Mouse (Mus musculus) kidney, postnatal 14 days (tissue): ENCODE data around the gene Surf6.
"Not testable (repeated sequence)": the region's sequence is repeated elsewhere in the genome, so short reads cannot be mapped to it uniquely, and the experiment has no call there.

Source experiments
- DNase-seq: peaks from one replicate; pipeline ENCODE4 v3.0.0; 2022; ENCODE audit warnings: mixed read lengths

Gene Surf6

DNA sequence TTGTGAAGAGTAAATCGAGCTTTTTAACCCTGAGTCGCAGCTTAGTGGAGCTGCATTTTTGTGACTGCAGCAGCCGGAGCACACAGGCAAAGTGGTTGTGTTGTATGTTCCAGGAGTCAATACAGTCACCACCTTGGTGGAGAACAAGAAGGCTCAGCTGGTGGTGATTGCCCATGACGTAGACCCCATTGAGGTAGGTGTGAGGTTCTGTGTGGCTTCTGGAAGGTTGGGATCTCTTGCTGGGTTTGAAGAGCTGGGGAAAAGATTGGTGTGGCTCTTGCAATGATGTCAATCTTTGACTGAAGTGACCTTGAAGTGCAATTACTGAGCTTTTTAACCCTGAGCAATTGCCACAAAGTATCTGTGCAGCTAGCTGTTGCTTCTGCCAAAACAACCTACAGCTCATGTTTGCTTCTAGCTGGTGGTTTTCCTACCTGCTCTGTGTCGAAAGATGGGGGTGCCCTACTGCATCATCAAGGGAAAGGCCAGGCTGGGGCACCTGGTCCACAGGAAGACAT, 9.6 kb upstream of the Surf6 start:
- DNase-seq, result no peak

DNA sequence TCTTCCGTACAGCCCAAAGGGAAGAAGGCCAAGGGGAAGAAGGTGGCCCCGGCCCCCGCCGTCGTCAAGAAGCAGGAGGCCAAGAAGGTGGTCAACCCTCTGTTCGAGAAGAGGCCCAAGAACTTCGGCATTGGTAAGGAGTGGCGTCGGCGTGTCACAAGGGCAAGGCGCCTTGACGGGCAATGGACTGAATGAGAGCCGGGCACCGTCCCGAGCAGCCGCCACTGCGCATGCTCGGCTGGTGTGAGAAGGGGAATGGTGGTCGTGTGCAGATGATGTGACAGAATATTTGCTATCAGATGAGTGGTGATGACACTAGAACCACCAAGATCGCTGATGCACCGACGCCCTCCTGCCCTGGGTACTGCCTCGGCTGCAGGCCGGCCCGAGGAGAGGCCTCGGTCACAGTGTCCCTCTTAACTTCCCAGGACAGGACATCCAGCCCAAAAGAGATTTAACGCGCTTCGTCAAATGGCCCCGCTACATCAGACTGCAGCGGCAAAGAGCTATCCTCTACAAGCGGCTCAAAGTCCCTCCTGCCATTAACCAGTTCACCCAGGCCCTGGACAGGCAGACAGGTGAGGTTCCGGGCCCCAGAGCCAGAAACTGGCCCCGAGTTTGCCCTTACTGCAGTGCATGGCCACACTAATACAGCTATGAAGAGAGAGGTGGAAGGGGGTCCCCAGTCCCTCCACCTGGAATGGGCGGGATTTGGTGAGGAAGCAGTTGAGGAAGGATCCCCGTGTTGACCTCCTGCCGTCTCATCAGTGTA, 8.5 kb upstream of the Surf6 start:
- no peak for DNase-seq

DNA sequence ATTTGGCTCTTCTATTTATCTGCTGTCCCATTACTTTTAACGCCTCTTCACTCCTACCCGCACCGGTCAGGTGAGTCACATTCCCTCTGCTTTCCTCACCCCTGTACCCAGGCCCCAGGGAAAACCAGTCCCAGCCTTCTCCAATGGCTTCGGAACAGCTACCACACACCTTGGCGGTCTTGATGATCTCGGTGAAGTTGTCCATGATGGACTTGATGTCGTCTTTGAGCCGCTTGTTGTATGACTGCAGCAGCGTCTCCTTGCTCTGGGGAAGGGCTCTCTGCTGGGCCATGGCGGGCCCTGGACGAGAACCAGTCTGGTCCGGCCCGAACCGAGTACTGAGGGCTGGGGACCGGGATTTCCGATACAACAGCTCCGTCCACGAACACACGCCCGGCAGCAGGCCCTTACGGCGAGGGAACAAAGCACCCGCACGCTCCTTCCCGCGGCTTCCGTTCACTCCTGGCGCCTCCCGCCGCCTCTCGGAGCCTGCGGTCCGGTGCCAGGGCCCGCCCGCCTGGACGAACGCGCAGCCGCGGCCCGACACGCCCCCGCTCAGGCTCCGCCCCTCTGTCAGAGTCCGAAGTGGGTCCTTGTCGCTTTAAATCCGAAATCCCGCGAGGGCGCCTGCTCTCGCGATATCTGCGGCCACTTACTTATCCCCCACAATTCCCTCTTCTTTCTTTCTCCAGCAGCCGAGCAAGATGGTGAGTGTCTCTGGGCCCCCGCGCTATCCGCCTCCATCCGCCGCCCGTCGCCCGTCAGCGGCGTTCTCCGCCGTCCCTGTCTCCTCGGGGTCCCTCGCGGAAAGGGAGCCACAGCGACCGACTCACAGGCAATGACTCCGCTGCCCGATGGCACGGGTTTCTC, 7.7 kb upstream of the Surf6 start, which contains the start of the genes Med22 and Rpl7a:
TSS of gene Med22 (minus strand) at position 554 of the 870 bp plus-strand sequence.
TSS of gene Rpl7a (plus strand) at position 641 of the 870 bp plus-strand sequence.
- DNase-seq, result peak; percentile 100

DNA sequence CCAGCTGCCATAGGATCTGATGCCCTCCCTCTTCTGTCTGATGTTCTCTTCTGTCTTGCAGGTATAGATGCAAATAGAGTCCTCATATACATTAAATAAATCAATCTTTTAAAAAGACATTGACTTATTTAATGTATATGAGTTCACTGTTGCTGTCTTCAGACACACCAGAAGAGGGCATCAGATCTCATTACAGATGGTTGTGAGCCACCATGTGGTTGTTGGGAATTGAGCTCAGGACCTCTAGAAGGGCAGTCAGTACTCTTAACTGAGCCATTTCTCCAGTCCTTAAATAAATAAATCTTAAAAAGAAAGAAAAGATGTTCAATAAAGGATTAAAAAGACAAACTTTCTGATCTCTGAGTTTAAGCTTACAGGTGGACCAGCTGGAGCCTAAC, 6.7 kb upstream of the Surf6 start:
- no peak for DNase-seq

DNA sequence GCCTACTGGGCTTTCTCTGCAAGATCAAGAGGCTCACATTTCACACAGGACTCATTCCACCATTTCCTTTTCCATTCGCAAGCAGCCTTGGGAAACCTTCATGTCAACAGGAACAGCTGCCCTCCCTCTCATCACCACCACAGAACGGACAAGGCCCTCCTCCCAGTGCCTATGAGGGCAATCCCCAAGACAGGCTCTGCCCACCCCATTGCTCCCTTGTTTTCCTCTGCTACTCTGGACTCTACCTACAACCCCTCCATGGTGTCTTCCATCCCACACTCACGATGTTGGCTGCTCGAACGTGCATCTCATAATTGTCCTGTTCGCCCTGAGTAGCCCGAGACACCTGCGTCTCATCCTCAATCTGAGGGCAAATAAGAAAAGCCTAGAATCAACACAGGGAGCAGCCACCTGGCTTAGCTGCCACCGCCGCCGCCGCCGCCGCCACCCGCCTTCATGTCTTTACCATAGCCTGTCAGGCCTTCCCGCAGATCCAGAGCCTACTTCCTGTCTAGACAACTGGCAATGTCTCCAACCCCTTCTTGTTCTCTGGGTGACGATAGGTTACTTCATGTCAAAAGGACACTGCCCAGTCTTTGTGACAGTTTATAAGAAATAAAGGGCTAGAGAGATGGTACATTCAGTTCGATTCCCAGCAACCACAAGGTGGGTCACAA, 6.2 kb upstream of the Surf6 start:
- DNase-seq, result no peak

DNA sequence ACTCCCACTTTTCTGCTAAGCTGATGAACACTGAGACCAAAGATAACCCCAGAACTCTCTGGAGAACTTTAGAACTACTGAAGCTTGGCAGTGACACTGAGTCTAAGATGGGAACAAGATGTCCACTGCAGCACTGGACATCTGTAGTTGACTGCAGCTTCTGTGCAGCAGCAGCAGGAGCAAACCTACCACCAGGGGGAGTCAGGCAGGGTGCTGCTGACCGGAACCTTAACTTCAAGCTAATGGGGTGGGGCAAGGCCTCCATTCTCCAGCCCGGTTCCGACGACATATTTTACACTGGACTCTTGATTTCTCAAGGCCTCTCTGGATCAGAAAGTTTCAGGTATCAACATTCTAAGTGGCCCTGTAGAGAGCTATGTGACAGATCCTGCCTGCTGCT, 4.4 kb upstream of the Surf6 start:
- DNase-seq, result peak; percentile 64

DNA sequence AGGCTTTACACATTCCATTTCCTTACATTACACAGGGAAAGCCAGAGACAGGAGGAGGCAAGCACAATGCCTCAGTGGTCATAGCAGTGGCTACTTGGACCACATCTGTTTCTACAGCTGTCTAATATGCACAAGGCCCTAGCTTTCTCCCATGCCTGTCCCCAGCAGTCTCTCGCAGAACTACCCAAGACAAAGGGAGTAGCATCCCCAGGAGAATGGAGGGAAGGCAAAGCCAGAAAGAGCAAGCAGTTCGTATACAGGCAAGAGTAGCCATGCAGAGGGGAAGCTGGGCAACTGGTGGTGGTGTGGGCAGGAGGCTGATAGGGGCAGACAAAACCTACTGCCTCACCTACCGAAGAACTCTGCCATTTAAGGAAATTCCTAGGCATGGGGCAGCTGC, 3.8 kb upstream of the Surf6 start:
- no peak for DNase-seq

DNA sequence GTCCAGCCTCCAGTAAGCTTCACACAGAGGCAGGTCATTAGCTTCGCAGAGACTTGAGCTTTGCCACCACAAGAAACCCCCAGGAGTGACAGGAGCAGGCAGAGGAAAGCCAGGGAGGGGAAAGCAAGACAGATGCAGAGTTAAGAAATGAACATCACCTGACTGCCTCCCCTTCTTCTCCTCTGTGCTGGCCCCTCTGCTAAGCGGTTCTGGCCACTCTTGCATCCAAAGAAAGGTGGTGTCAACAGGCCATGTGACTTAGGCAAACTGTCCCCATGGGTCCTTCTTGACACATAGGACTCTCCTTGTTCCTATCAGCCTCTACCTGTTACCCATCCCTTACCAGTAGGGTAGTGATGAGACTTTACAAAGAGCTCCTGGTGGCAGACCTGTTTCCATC, 3.3 kb upstream of the Surf6 start:
- DNase-seq, result no peak

DNA sequence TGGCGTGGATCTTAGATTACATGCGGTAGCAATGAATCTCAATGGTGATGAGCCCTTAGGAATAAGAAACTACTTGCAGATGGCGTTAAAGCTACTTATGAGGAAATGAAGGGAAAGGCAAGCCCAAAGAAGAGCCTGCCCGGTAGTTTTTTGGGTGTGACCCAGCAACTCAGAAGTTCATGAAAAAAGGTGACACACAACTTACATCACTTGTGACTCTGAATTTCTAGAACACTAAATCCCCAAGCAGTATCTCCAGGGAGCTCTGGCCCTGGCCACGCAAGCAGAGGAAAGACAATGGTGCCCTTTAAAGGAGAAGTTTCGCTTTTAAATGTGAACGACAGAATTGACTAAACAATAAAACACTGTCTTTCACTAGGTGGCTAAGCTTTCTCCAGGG, 632 bp upstream of the Surf6 start:
- no peak for DNase-seq

DNA sequence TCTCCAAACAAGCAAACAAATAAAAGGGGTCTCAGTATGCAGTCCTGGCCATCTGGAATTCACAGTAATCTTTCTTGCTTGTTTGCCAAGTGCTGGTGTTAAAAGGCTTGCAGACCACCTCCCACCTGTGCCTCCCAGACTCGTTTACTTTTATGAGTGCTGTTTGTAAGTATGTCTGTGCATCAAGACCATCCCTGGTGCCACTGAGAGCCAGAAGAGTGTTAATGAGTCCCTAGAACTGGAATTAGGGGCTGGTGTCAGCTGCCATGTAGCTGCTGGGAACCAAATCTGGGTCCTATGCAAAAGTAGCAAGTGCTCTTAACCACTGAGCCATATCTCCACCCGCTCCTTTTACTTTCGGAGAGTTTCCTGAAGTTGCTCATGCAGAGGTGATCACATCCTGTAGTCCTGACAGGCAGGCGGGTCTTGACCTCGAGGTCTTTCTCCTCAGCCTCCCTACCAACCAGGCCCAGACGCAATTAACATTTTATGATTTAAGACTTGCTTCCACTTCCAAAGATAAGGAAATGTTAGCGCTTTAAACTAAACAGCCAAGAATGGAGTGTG, 762 bp downstream of the Surf6 start:
- no peak for DNase-seq

DNA sequence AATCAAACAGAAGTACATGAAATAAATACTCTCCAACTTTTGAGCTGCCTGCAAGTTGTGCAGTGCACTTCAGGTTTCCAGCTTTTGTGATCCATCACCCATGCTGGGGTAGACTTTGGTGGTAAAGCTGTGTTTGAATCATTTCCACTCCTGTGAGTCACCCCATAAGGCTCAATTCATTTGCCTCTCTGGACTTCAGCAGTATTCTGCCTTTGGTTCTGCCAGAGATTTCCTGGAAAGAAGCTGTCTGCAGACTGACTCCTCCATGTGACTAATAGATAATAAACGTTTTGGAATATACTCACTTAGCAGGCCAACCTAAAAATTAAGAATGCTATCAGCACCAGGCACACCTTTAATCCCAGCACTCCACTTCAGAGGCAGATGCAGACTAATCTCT, 1.9 kb downstream of the Surf6 start:
- no peak for DNase-seq

DNA sequence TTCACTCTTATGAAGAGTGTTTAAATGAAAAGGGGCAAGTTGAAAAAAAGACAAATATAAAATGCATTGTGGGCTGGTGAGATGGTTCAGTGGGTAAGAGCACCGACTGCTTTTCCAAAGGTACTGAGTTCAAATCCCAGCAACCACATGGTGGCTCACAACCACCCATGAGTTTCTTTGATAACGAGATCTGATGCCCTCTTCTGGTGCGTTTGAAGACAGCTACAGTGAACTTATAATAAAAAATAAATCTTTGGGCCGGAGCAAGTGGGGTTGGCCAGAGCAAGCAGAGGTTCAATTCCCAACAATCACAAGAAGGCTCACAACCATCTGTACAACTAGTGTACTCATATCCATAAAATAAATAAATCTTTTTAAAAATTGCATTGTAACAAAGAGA, 6.8 kb downstream of the Surf6 start:
- DNase-seq, result no peak

DNA sequence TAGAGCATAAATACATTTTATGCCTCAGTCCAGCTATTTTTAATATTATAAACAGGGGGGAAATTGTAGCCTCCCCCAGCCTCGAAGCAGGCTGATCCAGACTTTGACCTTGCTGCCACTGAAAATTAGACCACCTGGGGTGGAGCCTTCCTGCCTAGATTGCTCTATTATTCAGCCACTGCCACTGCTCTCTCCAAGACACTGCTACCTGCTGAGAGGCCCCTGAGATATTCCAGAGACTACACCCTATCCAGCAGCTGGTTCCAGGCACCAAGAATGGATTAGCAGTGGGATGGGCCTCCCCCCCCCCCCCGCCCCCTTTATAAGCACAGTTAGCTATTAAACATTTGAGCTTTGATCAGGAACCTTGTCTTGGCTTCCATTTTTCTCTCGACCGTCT, 16.5 kb downstream of the Surf6 start:
- not testable (repeated sequence) for DNase-seq

DNA sequence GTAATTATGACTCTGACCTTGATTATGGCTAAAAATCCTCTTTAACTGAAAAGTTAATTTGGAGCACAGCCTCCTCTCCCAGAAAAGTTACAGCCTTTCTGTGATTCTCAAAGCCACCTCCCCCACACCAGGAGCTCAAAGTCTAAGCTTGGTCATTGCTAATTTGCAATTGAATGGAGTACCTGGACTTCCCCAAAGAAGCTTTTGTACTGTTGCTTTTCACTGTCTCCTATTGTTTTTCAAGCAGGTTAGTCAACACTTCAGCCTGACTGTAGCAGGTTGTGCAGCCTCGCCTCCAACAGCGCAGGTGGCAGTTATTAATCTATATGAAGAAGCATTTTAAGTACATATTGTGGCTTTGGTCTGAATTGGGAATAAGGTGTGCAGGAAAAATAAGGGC, 17.1 kb downstream of the Surf6 start:
- DNase-seq, result not testable (repeated sequence)

DNA sequence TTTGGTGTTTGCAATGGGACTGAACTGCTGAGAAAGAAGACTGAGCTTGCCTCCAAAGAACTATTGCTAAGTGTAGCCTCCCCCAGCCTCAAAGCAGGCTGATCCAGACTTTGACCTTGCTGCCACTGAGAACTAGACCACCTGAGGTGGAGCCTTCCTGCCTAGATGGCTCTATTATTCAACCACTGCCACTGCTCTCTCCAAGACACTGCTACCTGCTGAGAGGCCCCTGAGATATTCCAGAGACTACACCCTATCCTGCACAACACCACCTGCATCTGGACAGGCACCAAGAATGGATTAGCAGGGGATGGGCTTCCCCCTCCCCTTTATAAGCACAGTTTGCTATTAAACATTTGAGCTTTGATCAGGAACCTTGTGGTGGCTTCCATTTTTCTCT, 24.1 kb downstream of the Surf6 start:
- DNase-seq, result no peak

DNA sequence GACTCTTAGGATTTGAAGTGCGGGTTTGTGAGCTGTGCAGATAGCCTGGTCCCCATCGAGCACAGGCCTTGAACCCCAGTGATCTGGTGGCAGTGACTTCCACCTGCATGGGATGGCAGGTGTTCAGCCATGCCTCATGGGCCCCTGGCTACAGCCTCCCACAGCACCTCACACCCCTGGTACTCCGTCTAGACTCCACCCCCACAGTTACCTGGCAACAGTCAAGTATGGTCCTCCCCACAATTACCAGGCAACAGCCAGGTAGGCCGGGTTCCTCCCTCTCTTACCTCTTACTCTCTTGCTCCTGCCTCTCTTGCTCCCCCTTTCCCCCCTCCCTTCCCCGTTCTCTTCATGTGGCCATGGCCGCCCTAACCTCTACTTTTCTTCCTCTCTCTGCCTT, 32.0 kb downstream of the Surf6 start:
- no peak for DNase-seq

DNA sequence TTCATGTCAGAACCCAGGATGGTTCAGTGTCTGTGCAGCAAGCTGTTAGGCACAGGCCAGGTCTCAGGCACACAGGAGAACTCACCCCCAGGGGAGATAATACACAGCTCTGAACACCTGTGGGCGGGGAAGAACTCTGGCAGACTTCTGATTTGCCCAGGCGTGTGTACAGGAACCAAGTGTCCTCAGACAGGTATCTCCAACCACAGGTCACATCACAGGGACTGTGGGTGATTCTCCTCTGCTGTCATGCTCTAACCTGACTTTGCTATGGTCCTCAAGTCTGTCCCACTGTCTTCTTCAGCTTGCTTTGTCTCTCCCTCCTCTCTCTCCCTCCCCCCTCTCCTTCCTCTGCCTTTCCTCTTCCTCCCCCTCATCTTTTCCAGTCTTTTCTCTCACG, 37.8 kb downstream of the Surf6 start, which contains the start of gene Abo:
TSS of gene Abo (minus strand) at position 101 of the 400 bp plus-strand sequence.
- no peak for DNase-seq

DNA sequence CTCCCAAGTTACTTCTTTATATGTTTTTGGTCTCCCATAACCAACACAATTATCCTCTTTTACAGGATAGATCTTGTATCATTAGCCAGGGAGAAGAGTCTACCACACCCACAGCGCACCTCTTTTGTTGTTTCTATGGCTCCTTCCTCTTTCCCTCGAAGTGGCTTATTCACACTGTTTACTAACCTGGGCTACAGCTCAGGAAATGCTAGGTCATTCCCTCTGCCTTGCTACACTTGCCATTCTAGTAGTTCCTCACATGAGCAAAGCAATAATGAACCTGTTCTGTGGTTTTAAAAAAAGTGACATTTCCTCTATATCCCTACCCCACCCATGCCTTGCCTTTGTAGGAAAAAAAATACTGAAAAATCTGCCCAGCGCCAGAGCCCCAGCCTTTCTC, 39.8 kb downstream of the Surf6 start:
- no peak for DNase-seq

DNA sequence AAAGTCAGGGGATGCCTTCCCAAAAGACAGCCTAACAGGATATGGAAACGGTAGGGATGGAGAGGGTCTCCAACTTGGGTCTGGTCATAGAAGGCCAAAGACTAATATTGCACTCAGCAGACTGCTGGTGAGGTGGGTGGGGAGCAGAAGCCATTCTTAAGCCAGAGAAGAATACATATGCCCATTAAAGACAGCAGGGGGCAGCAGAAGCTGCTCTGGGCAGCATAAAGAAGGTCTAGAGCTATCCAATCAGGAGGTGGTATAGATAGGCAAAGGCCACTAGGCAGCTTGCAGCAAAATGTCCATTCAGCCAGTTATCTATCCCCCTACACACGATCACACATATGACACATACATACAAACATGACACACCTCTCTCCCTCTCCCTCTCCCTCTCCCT, 55.0 kb downstream of the Surf6 start:
- DNase-seq, result peak; percentile 49
